Mouse (Mus musculus) WW6 (cell line): Measurements from ENCODE around the gene Tsnaxip1.

Experiments
- DNase-seq: peaks from one replicate; pipeline ENCODE4 v3.0.0-alpha.2; 2013; ENCODE audit warnings: low read depth, low spot score

The Tsnaxip1 gene

DNA sequence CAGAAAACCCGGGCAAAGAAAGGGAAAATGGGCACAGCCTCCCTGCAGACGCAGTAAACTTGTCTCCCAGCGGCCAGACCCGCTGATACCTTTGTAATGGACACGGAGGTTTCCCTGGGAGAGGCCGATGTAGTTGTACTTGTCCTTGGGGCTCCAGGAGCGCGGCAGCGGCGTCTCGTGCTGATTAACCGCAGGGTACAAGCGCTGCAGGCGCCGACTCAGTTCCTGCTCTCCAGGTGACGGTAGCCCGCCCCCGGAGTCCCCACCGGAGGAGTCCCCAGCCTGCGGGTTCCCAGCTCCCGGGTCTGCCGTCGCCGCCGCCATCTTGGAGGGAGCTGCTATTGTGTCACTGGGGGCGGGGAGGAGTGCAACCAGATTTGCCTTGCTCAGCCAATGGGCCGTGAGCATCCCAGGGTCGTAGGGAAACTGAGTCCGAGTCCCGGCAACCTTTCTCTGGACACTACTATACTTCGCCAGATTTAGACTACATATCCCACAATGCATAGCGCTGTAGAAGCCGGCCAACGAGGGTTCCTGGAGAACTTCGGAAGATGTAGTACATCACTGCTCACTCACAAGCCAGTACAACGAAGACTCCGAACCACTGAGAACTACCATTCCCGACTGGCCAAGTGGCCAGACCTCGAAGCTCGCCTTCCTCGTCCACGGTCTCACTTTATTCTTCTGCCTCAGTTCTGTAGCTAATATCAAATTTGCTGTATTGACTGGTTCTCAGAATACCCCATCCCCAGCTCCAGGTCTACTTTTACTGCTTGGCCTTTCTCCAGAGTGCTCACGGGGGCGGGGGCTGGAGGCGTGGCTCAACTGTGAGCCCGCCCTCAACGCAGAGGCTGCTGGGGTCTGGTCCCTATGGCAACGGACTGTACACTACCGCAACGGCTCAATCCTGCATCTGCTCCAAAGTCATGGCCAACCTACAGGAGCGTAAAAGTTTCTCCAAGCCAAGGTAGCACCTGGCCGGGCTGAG lies at the start of gene Tsnaxip1, which contains the start of gene Ranbp10:
TSS of gene Tsnaxip1 (plus strand) at position 871 of the 988 bp plus-strand sequence.
TSS of gene Ranbp10 (minus strand) at position 490 of the 988 bp plus-strand sequence.
- peak; percentile 99 for DNase-seq

DNA sequence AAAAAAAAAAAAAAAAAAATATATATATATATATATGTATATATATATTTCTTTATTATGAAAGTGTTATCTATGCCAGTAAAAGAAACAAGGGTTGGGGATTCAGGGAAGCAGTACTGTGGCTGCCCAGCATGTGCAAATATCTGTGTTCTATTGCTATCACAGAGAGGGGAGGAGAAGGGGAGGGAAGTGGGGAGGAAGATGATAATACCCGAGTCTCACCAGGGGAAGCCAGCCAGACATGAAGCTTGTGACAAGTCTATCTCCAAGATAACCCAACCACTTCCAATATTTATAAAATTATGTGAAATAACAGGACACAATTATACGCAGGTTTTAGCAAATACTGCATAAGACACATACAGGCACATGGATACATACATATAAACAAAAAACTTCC lies 49.7 kb upstream of the Tsnaxip1 start:
- DNase-seq = no peak

DNA sequence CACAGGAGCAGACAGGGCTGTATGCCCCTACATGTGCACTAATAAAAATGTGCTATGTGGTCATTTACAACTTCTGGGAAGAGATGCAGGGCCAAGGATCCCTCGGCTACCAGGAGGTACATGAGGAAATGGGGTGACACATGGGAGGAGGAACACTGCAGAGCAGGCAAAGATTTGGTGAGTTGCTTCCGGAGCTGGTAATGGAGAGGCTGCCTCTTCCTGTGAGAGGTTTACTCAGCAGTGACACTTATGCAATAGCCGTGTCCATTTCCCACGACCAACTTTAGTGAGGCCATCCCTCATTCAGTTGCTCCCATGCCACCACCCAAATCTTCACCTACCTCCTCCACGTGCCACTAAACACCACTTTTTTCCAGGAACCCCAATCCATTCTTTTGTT lies 47.2 kb upstream of the Tsnaxip1 start:
- no peak for DNase-seq

DNA sequence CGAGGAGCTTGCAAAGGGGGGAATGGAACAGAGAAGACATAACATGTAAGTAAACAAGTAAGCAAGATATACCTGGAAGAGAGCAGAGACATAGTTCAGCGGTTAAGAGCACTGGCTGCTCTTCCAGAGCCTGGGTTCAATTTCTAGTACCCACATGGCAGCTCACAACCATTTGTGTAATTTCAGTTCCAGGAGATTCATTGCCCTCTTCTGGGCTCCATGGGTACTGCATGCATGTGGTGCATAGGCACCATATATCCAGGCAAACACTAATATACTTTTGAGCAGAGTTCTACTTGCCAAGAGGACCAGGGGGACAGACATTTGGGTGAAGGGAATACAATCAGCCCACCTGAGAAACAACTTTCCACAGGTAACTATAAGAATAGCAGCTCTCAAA lies 39.3 kb upstream of the Tsnaxip1 start:
- peak; percentile 49 for DNase-seq

DNA sequence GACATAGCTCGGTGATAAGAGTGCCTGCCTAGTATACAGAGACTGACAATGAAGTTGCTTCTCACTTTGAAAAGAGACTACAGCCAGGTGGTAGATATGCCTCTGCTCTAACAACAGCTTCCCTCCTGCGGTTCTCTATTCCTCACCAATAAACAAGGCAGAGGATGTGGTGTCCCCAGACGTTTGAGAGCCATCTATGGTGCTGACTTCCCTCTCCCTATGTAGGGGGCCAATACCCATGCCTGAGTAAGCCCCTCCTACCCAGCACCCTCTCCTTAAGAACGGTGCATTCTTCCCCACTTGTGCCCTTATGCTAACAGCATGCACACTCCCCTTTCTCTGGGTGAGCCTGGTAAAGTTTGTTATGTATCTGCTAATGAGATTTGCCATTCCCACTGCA lies 38.6 kb upstream of the Tsnaxip1 start:
- no peak for DNase-seq

DNA sequence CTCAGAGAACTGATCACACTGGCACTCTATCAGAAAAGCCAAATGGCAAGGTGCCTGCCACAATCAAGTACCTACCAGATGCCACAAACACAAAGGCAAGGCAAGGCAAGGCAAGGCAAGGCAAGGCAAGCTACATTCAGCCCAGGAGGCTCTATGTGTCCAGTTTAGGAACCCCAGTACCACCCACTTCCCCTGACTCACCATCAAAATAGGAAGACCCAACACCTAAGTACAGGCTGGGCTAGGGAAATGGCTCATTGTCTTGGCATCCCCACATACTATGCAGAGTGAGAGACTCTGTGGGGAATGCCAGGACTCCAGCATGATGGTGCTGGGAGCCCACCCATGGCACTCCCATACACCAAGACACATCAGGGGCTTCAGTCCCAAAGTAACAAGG lies 37.9 kb upstream of the Tsnaxip1 start:
- DNase-seq = no peak

DNA sequence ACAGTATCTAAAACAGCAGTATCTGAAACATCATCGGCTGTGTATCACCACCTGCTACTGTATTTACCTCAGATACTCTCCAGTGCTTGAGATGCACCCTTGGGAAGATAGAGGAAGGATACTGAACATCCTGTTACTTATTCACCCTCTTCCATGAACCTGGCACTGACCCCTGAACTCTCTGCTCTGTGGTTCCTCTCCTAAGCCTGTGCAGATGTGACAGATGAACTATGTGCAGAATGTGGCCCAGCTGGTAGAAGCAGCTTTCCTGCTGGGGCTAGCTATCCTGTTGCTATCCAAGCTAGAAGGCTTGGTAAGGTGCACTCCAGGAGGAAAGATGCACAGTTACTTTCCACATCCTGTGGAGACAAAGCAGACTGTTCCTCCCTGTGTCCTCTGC lies 34.2 kb upstream of the Tsnaxip1 start:
- no peak for DNase-seq

DNA sequence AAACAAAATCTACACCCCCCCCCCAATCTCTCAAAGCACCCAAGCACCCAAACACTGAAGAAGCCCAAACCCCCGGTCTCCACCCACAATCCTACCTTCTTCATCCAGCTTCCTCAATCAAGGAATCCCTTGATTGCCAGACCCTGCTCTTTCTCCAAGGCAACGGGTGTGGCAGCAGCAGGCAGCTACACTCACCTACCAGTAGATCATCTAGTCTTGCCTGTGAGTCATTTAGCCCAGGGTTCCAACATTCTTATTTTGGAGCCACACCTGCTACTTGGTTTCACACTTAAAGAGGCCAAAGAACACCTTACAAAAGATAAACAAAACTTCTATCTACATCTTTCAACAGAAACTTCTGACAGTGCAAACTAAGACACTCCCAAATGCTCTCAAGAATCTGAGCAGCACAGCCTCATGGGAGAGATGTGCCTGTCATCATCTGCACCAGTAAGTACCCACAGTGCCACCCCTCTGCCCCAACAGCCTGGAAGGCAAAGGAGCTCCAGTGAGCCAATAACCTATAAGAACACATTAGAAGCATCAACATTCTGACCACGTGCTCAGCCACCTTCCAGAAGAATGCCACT lies 33.4 kb upstream of the Tsnaxip1 start:
- DNase-seq = no peak

DNA sequence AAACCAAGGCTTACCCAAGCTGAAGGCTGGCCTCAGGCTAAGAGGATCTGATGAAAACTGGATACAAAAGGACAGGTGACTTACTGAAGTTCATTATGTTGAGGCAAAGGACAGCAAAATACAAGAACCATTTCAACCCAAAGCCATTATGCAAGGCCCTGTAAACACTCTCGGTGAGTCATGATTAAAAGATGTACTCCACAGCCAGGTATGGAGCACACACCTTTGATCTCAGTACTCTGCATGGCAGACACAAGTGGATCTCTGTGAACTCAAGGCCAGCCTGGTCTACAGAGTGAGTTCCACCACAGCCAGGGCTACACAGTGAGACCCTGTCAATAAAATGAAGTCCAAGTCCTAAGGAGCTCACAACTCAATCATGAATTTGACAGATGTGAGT lies 31.7 kb upstream of the Tsnaxip1 start:
- DNase-seq = no peak

DNA sequence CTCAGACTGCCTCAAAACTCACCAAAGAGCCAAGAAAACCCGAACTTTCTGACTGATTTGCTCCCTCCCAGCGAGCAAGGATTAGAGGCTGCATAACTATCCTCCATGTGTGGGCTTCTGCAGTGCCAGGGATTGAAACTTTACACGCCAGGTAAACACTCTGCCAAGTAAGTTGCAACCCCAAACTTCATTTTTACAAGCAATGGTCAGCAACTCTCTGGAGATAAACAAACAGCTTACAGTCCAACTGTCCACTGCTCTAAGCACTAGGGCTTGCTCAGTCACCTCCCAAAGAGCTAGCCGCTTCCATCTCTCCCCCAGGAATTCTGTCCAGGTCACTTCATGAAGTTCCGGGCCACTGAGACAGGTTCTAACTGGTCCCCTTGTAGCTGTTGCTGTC lies 29.1 kb upstream of the Tsnaxip1 start:
- no peak for DNase-seq

DNA sequence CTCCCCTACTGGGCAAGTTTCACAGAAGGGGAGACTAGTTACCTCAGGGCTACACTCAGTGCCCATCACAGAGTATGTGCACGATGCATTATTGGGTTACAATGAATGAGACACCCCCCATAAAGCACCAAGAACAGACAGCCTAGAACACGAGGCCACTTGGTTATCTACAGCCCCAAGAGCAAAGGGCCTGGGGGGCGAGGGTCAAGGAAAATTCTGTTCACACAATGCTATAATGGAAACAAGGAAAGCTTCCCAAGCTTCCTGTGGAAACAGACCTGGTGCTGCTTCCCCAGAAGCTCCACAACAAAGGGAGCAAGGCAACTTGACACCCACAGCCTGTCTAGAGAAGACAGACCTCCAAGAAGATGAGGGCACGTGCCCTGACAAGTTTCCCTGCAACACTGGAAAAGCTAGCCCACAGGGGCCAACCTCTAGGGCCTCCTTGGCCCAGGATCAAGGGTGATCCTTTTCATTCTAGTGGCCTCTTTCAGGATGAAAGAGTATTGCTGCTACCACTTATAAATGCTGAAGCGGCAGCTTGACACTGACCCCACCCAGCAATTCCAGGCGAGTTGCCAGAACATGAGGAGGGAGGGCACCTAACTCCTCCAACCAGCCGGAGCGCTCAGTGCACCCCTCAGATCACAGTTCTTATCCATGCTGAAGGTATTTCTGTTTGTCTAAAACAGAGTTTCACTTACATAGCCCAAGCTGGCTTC lies 28.3 kb upstream of the Tsnaxip1 start:
- DNase-seq = peak; percentile 7

DNA sequence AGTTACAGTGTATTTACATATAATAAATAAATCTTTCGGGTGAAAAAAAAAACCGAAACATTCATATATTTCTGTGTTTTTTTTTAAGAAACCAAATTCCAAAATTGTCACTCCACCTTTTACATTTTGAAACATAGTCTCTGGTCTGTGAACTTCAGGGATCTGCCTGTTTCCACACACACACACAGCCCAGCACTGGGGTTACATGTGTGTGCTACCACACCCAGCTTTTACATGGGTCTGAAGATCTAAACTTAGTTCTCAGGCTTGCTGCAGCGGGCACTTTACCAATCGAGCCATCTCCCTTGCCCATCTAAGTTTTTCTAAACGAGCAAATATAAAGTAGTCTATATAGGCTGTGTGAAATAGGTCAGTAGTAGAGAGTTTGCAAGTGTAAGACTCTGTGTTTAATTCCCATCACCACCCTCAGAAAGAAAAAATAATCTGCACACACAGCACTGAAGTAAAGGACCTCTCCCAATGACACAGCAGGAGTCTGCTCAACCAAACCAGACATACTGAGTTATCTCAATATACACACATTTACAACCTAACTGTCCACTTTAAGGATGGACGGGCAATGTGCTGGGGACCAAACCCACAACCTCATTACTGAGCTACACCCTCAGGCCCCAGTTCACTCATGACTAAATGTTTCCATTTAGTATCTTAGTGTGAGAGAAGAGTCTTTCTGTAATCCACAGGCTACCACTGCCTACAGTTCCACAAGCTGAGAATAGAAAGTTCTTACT lies 26.2 kb upstream of the Tsnaxip1 start:
- no peak for DNase-seq

DNA sequence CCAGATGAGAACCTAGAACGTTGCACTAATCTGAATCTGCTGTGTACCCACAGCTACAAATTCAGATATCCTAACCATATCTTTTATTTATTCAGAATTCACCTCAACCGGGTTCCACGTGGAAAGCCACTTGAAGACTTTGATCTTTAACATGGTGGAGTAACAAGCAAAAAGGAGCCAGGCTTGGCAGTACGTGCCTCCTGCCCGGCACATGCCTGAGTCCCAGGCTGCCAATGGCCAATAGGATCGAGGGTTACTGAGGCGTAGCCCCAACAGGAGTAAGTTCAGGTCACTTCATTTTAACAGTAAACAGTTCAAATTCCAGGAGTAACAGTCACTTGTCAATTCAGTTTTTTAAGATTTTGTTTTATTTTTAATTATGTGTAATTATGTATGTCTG lies 22.7 kb upstream of the Tsnaxip1 start:
- DNase-seq = no peak

DNA sequence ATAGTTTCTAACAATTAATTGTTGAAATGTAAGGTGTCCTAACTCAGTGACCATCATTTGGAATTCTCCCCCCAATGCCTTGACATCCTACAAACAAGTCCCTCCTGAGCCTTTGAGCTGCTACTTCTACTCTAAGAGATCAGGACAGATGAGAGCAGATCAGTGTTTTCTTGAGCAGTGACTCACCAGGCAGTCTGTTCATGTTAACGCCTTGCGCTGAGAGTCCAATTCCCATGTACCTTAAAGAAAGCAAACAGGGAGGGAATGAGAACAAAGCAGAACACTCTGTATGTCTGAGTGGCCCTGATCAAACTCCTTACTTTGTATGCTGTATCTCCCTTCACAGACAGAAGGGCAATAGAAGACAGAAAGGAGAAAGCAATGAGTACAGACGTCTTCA lies 22.2 kb upstream of the Tsnaxip1 start:
- DNase-seq = no peak

DNA sequence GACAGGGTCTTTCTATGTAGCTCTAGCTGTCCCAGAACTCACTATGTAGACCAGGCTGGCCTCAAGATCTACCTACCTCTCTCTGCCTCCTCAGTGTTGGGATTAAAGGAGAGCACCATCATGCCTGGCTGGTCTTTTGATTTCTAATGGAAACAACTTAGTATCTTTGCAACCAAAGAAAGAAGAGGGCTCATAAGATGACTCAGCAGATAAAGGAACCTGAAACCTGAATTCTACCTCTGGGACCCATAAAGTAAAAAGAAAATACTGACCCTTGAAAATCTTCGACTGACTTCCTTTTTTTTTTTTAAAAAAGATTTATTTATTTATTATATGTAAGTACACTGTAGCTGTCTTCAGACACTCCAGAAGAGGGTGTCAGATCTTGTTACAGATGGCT lies 21.6 kb upstream of the Tsnaxip1 start:
- no peak for DNase-seq

DNA sequence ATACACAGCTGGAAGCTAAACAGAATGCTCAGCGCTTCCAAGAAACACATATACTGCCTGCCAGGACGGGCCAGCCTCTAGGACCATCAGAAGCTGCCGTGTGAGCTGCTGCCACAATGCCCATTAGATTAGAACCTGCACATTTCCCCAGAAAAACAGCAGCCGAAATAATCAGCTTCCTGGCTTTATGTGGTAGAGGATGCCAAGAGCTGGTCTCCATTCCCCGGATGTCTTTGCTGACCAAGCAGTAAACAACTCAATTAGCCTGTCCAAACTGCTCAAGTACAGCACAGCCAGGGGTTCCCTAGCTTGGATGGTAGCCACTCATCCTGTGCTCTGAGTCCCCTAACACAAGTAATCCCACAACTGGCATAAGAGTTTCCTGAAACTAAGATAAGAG lies 19.8 kb upstream of the Tsnaxip1 start:
- DNase-seq = no peak

DNA sequence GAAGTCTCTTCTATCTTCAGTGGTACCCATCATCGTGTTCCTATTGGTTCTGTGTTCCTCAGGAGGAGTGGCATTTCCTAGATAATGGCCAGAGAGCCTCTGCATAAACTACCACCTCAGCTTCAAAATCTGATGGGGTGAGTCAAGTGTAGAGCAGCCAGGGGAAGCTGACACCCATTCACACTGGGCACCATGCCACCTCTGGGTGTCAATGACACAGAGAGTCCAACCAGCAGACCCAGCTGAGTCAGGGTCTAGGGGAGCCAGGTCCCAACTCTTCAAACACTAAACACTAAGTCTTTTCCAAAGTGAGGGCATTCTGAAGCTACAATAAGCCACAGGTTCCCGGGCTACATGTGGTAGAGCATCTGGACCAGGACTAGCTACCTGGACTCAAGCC lies 19.1 kb upstream of the Tsnaxip1 start:
- DNase-seq = no peak

DNA sequence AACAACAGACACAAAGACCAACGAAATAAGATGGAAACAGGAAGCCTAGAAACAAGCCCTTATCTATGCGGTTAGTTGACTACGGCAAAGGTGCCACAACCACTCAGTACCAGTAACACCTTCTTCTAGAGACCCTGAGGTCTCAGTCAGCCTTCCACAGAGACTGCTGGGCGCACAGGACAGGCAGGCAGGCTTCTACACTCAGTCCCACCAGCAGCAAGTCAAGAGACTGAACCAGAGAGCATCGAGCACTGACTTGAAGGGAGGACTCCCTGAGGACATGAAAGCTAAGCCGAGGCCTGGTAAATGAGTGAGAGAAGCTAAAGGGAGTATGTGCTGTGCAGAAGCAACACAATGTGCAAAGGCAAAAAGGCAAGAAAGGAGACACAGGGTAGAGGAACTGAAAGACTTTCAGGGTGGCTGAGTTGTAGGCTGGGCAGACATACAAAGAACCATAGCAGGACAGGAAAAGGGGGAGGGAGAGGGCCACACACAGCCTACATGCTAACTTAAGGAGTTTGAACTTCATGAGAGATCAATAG lies 17.2 kb upstream of the Tsnaxip1 start:
- DNase-seq = no peak

DNA sequence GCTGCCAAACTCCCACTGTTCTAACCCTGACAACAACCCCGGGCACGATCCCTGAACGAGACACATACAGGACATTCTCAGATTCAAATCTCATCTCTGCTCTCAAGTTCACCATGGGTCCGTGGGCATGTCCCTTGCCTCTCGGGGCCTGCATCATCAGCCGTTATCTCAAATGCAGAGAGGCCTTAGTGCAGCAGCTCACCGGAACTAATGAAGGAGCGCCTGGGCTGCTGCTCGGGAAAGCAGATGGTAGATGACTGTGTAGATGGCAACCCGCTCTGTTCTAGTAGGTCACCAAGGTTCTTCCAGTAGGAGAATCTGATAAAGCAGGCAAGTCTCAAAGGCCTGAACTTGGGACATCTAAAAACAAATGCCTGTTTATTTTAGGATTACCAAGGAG lies 16.5 kb upstream of the Tsnaxip1 start:
- DNase-seq = no peak

DNA sequence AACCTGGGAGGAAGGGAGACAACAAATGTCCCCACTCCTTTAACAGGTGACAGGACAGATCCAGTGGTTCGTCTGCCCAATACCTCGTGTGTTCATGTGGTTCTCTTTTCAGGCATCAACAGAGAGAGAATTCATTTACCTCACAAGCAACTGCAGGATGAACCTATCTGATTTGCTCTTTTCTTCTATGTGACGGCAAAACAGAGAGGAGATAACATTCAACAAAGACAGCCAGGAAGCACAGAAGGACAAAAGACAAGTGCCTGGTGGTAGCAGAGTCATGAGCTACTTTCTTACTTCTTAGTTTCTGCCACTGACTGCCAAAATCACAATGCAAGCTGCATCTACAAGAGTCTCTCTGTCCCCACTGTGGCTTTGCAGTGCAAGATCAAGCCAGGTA lies 16.0 kb upstream of the Tsnaxip1 start:
- DNase-seq = no peak

DNA sequence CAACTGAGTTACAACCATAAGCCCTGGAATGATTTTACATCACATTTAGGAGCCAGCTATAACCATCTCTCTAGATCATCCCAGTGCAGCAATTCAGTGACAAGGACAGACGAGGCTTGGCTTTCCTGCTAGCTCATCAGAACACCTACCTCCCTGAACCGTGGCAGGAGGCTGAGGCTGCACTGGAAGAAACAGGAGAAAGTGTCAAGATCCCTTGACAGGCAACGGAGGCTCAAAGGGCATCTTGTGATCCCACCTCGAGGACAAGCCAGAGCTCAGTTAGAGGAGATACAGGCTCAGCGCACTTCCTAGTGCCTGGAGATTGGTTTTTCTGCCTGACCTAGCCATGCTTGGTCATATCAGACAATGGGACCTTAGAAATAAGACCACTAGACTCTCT lies 15.0 kb upstream of the Tsnaxip1 start:
- DNase-seq = no peak
